Mouse (Mus musculus) cerebellum, adult 18-20 months (tissue): Measurements from ENCODE around the gene Mall.
A peak's percentile ranks its signal among the peaks of the same experiment; 100 is the strongest.

ENCODE experiments used
- DNase-seq, 2 experiments: peaks; one replicate each; pipeline ENCODE4 v3.0.0; 2021

The Mall gene

DNA sequence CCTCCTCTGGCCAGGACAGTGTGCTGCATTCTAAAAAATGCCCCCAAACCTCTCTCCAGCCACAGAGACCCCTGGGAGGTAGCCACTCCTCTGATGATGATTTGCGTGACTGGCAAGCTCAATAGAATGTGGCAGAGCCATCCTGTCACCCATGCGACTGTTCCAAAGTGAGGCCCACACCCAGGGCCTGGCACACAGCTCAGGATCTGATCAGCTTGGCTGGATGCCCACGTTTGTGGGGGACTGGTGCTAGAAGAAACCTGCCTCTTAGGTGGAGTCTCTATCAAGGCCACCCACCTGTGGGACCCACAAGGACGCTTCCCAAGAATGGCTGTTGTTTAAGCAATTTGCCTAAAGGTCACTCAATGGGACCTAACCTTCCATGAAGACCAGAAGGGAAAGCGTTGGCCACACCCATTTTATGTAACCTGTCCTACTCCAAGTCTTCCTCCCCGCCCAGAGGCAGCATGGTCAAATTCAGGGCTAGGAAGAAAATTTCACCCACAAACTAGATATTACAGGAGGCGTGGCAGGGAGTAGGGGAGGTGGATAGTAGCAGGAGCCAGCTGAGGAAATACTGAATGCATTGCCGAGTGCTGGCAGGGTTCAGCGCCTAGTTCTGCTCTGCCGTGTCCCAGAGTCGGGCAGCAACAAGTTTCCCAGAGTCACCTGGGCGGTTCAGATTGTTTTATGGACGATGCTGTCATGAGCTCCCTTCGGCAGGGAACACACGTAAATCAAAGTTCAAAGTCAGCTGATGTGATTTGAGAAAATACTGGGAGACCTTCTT lies 876 bp downstream of the Mall start:
- no peak for DNase-seq

DNA sequence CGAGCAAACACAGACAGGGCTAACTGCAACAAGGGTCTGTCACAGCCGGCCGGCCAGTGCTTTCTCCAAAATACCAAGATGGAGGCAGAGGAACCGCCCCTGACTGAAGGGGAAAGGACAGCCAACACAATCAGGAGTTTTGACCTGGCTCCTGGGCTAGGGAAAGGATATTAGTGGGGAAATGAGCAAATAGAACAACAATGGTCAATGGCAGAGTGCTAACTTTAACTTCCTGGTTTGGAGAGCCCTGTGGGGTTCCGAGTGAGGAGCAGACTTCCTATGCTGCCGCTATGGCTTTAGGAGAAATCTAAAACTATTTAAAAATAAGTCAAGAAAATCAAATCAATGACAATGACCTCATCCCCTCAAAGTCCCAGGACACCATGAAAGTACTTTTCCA lies 1.6 kb downstream of the Mall start:
- no peak for DNase-seq

DNA sequence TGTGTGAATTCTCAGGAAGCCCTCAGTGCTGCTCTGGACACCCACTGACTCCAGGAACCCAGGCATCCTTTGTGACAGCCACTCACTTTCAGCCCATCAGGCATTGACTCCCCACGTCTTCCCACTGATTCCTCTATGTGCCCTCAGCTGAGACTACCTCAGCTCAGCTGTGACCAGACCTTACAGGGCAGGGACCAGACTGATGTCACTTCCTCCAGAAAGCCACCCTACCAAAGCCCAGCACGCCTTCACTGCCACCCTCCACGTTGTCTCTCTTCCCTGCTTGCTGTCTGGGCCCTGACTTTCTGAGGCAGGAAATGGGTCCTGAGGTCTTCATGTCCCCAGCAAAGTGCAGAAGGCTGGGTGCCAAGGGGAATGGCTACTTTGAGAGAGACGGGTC lies 6.5 kb downstream of the Mall start:
- DNase-seq: peak in 1 of 2 experiments; percentile 15

DNA sequence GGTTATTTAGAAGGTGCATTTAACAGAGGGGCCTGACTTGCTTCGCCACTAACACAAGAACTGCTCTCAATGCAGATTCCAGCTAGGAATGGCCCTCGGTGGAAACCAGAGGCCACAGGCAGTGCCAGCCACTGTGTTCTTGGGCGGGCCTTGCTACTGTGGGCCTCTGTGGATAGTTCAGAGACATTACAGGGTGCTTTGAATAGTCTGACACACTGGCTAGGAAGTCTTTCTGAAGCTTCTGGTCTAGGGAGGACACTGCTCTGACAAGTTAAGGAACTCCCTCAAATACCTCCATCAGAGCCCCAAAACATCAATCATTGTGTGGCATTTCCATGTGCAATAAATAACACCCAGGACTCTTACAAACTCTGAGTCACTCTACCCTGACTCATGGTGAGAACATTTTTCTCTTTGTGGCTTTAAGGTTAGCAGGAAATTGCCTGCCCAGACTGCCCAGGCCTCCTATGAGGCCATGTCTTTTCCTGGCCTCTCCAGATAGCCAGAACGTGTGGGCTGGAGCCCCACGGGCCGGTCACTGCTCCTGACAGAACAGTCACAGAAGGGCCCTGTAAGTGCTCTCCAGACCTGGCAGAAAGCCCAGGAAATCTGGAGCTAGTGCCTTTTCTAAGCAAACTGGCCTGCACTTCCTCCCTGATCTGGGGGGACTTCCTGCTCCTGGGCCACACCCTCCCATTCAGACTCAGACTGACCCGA lies 7.4 kb downstream of the Mall start:
- peak; percentile 84 to 92 for DNase-seq

DNA sequence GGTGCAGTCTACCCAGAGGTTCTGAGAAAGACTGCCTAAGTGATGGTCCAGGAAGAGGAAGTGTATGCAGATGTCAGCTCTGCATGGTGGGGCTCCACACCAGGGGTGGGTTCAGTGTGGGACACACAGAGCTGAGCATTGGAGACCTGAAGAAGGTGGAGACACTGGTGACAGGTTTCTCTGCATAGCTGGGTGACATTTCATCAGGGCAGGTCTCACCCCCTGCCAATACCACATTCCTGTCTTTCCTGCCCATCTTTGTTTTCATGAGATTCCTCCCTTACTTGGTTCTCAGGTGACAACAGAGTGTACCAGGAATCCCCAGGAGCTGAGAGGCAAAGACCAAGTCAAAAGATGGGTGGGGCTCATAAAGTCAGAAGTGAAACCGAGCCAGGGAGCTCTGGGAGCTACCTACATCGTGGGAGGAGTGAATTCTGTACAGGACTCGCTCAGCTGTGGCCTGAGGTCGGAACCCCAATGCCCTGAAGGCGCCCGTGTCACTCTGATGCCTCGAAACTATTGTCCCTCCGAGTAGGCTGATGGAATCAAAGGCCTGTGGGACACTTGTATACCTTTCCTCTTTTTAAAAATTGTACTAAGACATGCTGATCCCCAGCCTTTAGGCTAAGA lies 10.8 kb downstream of the Mall start:
- no peak for DNase-seq

DNA sequence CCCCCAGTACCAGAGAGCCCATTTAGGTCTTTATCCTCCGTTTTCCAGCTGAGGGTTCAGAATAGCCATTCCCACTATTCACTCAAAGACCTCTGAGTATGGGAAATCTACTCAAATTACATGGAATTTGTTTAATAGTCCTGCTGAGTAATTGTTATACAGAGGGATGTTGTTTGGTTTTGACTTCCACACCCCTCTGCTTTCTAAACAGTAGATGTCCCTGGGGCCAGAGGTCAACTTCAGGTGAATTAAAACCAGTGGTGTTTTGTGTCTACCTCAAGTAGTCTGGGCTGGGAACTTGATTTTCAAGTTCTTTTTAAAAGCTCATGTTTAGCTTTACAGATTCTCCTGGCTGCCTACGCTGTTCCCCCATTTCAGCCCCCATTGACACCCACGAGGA lies 15.0 kb downstream of the Mall start:
- DNase-seq: no peak

DNA sequence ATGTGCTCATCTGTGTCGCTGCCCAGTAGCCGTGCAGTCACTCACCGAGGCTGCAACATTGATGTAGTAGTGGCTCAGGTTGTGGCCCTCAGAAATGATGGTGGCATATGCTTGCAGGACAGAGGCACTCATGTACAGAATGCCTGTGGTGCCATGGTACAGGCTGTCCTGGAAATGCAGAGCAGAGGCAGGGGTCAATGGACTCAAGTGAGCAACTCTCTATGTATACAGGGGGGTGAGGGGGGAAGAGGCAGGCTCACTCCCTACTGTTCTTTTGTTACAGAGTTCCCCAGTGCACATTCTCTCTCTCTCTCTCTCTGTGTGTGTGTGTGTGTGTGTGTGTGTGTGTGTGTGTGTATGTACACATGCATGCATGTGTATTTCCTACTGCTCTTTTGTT lies 20.9 kb downstream of the Mall start:
- no peak for DNase-seq

DNA sequence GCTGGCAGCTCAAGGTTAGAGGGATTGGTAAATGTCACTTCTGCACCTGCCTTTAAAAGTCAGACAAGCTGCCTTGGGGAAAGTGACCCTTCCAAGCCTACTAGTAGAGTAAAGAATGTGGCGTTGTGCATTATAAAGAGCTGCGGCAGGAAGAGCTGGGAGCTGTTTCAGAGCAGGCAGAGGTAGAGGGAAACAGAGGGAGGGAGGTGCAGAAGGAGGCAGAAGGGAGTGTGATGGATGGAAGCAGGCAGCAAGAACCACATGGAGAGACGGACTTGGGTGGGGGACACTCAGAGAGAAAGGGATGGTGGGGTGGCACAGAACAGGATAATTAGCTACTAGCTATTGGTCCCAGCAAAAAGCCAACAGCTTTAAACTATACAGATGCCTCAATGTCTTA lies 21.7 kb downstream of the Mall start:
- DNase-seq: no peak

DNA sequence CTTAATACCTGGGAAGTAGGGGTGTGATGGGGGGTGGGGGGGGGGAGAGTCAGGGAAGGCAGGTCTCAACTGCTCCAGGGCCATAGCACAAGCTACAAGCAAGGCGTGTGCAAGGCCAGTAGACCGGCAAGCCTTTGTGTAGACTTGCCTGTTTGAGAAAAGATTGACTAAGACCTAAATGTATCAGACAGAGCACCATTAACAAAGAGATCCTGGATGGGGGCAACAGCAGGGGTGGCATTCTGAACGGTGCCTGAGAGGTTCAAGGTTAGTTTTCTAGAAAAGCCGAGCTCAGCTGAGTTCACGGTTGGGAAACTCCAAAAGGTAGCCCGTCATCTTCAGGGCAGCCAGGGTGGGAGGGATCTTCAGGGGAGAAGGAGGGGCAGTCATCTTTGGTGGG lies 24.5 kb downstream of the Mall start:
- no peak for DNase-seq

DNA sequence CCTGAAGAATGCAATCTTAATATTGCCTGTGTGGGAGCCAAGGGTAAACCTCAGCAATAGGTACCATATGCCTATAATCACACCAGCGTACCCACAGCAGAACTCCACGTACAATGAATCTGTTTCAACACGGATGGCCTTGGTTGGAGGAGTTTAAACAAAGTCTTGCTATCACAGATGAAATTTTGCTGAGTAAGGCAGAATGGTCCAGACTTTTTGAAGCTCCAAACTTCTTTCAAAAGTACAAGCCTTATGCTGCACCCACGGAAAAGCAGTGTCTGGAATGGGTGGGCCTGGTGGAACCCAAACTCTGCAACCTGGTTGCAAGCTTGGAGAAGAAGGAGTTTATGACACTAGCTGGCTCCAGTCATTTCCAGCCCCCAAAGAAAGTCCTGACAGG lies 40.5 kb downstream of the Mall start:
- no peak for DNase-seq

DNA sequence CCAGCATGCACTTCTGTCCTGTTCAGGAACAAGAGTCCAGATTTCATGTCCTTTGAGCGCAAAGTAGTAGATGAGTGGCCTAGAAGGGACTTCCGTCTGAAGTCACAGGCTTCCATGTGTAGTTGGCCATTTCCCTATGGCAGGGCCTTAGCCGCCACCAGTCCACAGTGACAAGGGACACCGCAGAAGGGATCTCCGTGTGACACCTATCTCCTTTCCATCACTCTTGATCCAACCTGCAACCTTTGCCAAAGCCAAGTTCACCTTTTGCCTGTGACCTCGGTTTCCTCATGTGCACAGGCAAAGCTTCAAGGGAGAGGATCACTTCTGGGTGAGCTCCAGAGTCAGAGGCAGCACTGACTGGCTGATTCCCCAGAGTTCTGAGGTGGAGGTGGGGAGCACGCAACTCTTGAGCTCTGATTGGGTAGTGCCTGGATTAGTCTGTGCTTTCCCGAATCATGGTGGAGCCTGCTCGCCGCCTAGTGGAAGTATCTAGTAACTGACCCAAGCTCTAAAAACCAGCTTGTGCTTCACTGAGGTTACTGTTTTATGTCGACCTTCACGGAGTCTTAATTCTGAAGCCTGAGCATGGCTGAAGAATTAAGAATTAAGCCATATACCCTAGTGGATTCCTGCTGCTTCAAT lies 45.9 kb downstream of the Mall start:
- DNase-seq: peak; percentile 60 to 63

DNA sequence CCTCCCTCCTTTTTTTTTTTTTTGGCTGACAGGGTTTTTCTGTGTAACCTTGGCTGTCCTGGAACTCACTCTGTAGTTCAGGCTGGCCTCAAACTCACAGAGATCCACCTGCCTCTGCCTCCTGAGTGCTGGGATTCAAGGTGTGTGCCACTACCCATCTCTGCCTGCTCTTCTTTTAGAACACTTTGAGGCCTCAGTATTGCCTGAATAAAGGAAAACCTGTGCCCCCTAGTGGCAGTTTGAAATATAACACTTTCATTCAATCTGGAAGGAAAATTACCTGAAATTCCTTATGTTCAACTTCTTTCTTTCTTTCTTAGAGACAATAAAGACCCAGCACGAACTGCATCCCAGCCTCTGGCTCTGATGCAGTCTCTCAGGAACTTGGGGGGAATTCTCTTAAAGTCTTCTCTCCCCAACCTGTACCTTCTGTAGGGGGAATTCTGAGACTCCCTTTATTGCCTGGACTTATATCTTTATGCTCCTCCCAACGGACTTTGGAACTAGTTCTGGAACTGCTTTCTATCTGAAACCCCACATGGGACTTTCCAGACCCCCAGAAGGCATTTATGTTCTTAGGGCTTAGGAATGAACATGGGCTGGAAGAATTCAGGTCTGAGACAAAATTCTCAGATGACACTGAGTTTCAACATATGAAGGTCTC lies 61.8 kb downstream of the Mall start:
- peak; percentile 25 to 42 for DNase-seq

DNA sequence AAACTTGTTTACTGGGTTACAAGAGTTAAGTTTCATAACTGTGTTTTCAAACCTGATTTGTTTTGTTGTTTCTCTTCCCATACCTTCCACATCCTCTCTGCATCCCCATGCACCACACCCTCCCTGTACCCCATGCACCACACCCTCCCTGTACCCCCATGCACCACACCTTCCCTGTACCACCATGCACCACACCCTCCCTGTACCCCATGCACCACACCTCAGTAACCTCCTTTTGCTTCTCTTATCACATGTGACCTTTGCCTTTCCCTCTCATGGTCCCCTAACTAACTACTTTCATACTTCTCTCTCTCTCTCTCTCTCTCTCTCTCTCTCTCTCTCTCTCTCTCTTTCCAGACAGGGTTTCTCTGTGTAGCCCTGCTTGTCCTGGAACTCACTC lies 62.7 kb downstream of the Mall start:
- no peak for DNase-seq

DNA sequence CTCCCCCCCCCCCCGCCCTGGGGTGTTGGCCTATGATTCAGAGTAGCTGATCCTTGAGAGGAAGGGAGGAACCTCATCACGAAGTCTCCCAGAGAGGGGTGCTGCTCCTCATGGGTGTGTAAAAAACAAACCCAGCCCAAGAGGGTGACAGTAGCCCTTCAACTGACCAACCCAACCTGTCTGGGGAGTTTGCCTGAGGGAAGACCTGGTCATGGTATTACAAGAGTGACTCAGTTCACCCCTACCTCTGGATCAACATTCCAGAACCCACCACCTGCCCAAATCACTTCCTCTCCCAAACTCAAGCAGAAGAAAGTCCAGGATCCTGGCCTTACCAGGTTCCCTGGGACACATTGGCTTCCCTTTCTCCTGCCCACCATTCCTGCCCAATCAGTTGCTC lies 67.0 kb downstream of the Mall start:
- no peak for DNase-seq

DNA sequence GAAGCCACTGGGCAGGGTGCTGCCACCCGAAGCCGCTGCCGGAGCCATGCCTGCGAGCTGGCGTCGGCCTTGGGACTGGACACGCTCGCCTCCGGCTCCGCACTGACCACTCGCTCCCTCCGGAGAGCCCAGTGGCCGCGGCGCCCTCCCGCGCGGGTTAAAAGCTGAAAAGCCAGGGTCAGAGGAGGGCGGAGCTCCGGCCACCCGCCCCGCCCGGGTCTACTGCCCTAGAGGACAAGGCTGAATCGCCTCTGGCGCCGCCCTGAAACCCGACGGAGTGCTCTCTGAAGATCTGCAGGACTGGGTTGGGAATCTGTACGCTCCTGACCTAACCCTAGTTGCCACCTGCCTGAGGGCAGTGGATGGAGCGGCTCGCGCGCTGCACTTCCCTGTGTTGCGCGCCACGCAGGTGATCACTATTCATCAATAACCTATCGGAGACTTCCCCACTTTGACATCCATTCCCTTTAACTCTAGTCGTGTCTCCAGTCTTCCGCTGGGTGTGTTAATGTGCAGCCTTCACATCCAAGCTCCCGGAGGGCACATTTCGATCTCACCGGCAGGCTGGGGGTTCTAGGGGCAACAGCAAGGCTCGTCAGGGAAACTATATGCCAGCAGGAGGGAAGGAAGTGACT lies 73.5 kb downstream of the Mall start, which contains the start of gene Mal:
Gene Mal, minus strand, starts transcription at position 610 of the 635 bp plus-strand sequence.
- peak; percentile 24 to 39 for DNase-seq

DNA sequence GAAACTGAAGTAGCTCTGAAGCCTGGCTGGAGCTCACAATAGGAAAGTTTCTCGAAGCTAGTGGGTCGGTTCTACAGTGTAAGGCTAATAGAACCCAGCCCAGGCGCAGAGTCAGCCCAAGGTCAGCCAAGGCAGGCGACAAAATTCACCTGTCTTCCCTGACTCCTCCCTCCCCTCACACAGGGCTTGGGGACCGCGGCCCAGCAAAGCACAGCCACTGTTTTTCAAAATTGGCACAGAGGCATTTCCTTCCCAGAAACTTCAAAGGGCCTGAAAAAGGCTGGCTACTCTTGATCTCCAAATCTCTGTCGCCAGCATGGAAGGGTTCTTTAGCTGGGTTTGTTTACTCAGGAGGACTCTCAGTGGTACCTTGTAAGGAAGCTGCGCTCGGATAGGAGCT lies 74.3 kb downstream of the Mall start:
- no peak for DNase-seq

DNA sequence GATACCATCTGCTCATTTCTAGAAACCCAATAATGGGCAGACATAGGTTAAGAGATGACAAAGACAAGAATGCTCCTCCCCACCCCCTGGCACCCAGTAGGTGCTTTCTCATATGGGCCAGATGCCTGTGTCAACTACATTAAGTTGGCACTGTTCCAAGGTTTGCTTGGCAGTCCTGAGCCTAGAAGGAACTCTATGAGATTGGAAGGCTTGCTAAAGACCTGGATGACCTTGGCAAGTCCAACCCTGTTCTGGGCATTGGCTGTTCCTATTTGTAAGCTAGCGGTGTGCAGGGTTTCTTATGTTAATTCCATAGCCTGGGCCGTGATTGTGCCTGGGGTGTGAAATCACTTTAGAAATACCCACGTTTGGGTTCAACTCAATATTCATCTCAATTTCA lies 74.9 kb downstream of the Mall start:
- no peak for DNase-seq
